Mouse (Mus musculus): ENCODE results near the gene Atxn2l. TPM values are rescaled to one million over a fixed set of nuclear protein-coding genes. Genes with fewer than 3 reads are reported as not detected.

Gene Atxn2l
- polyA plus RNA-seq (2014; fragmentation: Nextera tagmentation; extraction: Ambion mirVana): 44.4 and 50.7 TPM in 2 replicates

DNA sequence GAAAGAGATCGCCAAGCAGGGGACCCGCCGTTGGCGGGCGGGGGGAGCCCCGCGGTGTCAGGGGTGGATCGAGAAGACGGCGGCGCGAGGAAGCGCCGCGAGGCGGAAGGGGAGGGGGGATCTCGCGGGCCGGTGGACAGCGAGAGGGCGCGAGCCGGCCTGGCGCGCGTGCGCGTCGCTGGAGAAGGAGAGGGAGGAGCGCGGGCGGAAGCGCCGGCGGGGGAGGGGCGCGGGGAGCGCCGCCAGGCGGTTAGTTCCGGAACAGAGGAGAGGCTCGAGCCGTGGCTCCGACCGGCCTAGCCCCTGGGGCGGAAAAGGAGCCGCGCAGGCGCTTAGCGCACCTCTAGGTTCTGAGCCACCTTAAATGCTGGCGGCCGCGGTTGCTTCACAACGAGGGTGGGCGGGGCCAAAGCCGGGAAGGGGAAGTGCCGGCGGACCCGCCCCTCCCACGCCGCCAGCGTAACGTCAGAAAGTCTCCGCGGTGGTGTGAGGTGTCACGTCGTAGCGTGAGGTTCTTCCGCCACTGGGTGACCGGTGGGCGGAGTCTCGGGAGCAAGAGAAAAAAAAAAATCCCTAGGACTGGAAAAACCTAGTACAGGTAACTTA is at the start of gene Atxn2l:
TSS of gene Atxn2l (minus strand) at position 165 of the 606 bp plus-strand sequence.
- peak within 1 kb of the TSS; percentile 98 for H3K9ac ChIP-seq (ENCODE audit: low read length)
- peak within 1 kb of the TSS; percentile 99 for H3K27ac ChIP-seq (ENCODE audit: low read depth)
- peak within 1 kb of the TSS; percentile 100 for H3K4me3 ChIP-seq (ENCODE audit: low read depth, low read length)
- WGBS: under 1% methylated on average over 59 of the region's 72 CpGs
- peak within 1 kb of the TSS; percentile 82 for H3K4me2 ChIP-seq (ENCODE audit: low read length)
- H3K4me1 ChIP-seq (replicated peaks; ENCODE audit: control insufficient read depth, insufficient read depth, low read length): peaks cover 8% of the 10 kb centered on the region
- H3K9me3 ChIP-seq (ENCODE audit: control insufficient read depth, low read length): no peaks in the 10 kb centered on the region
- no peaks in the 10 kb centered on the region for H3K27me3 ChIP-seq (replicated peaks; ENCODE audit: control insufficient read depth, insufficient read depth, low read length)
- DNase-seq (ENCODE audit: low spot score) (peak; percentile 99), ATAC-seq (replicated peaks; ENCODE audit: low FRiP score, low TSS enrichment, low read depth) (peak; percentile 90)
- peaks cover 29% of the 10 kb centered on the region for H3K36me3 ChIP-seq (ENCODE audit: control insufficient read depth, insufficient read depth, low read length)

DNA sequence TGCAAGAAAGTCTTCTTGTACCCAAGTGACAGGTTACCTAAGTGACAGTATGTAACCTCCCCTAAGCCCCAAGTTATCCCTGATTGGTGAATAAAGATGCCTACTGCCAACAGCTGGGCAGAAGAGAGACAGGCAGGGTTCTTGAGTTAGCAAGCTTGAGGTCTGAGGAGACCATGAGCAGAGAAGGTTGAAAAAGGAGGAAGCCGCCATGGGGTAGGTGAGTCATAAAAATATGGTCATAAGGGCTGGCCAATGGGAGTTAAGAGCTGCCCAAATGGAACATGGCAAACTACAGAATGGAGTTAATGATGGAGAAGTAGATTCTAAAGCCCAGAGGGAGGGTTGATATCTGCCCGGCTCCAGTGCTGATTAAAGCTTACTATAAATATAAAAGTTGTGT is 42.4 kb upstream of the Atxn2l start:
- Histone ChIP-seq H3K27ac (ENCODE audit: low read depth) (no peak overlapping the region), H3K4me2 (ENCODE audit: low read length) (no peak overlapping the region), H3K9ac (ENCODE audit: low read length) (no peak overlapping the region), H3K9me3 (ENCODE audit: control insufficient read depth, low read length) (no peaks in the 10 kb centered on the region), H3K4me3 (ENCODE audit: low read depth, low read length) (no peak overlapping the region), H3K36me3 (ENCODE audit: control insufficient read depth, insufficient read depth, low read length) (peaks cover 67% of the 10 kb centered on the region), H3K27me3 (replicated peaks; ENCODE audit: control insufficient read depth, insufficient read depth, low read length) (no peaks in the 10 kb centered on the region), H3K4me1 (replicated peaks; ENCODE audit: control insufficient read depth, insufficient read depth, low read length) (no peaks in the 10 kb centered on the region)
- 82% methylated on average over 2 of the region's 2 CpGs for WGBS
- ATAC-seq (replicated peaks; ENCODE audit: low FRiP score, low TSS enrichment, low read depth) (no peak), DNase-seq (ENCODE audit: low spot score) (no peak)

DNA sequence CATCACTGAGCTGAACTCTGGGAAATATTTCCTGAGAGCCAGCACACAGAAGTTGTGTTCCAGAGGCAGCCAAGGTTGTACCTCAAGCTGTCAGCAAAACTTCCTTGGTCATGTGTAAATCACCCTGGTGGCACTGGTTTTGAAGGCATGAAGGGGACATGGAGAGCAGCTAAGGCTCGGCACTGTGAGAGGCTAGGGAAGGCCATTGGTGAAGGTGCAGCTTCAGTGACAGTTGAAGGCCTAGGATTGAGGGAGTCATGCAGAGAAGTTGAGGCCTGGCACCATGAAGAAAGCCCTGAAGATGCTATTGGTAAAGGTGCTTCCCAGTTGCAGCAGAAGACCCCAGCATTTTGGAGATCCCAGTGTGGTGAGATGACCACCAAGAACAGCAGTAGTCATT is 38.4 kb upstream of the Atxn2l start:
- H3K4me2 ChIP-seq (ENCODE audit: low read length): no peak overlapping the region
- H3K36me3 ChIP-seq (ENCODE audit: control insufficient read depth, insufficient read depth, low read length): peaks cover 32% of the 10 kb centered on the region
- no peak overlapping the region for H3K27ac ChIP-seq (ENCODE audit: low read depth)
- no peak for DNase-seq (ENCODE audit: low spot score)
- no peaks in the 10 kb centered on the region for H3K9me3 ChIP-seq (ENCODE audit: control insufficient read depth, low read length)
- no peaks in the 10 kb centered on the region for H3K4me1 ChIP-seq (replicated peaks; ENCODE audit: control insufficient read depth, insufficient read depth, low read length)
- H3K4me3 ChIP-seq (ENCODE audit: low read depth, low read length): no peak overlapping the region
- ATAC-seq (replicated peaks; ENCODE audit: low FRiP score, low TSS enrichment, low read depth): no peak
- peaks cover 3% of the 10 kb centered on the region for H3K27me3 ChIP-seq (replicated peaks; ENCODE audit: control insufficient read depth, insufficient read depth, low read length)
- WGBS: 65% methylated on average over 1 of the region's 1 CpGs
- H3K9ac ChIP-seq (ENCODE audit: low read length): no peak overlapping the region

DNA sequence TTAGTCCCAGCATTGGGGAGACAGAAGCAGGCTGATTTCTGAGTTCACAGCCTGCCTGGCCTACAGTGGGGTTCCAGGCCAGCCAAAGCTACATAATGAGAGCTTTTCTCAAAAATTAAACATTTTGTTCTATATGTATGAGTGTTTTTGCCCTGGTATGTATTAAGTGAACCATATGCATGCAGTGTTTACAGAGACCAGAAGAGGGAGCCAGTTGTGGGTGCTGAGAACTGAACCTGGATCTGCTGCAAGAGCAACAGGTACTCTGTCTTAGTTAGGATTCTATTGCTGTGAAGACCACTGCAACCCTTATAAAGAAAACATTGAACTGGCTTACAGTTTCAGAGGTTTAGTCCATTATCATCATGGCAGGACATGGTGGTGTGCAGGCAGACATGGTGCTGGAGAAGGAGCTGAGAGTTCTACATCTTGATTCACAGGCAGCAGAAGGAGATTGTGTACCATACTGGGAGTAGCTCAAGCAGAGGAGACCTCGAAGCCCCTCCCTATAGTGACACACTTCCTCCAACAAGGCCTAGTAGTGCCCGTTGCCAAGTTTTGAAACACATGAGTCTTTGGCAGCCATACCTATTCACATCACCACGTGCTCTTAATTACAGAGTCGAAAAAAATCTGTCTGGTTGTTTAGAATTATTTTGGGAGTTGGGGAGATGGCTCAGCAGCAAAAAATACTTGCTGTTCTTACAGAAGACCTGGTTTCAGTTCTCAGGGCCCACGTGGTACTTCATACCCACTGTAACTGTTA is 34.8 kb upstream of the Atxn2l start:
- no peak overlapping the region for H3K9ac ChIP-seq (ENCODE audit: low read length)
- H3K36me3 ChIP-seq (ENCODE audit: control insufficient read depth, insufficient read depth, low read length): no peaks in the 10 kb centered on the region
- no peaks in the 10 kb centered on the region for H3K4me1 ChIP-seq (replicated peaks; ENCODE audit: control insufficient read depth, insufficient read depth, low read length)
- no peak overlapping the region for H3K27ac ChIP-seq (ENCODE audit: low read depth)
- no peaks in the 10 kb centered on the region for H3K9me3 ChIP-seq (ENCODE audit: control insufficient read depth, low read length)
- H3K4me2 ChIP-seq (ENCODE audit: low read length): no peak overlapping the region
- no peak for DNase-seq (ENCODE audit: low spot score)
- H3K4me3 ChIP-seq (ENCODE audit: low read depth, low read length): no peak overlapping the region
- ATAC-seq (replicated peaks; ENCODE audit: low FRiP score, low TSS enrichment, low read depth): no peak
- H3K27me3 ChIP-seq (replicated peaks; ENCODE audit: control insufficient read depth, insufficient read depth, low read length): peaks cover 15% of the 10 kb centered on the region
- whole genome bisulfite sequencing: 79% methylated on average over 5 of the region's 5 CpGs

DNA sequence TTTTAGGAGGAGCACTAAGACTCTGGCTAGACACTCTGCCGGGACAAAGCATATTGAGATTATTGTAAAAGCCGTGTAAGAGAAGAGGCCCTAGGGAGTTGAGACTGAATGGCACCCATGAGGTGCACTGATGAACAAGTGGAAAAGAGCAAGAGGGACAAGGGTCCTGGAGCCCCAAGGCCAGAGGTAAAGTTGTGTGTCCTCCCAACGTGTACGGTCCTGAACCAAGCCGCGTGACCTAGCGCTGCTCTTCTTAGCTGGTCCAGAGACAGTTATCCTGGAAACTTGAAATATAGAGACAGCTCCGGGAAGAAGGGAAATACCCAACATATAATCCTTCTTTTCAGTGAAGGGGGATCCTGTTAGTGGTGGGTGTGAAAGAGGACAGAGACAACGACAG is 33.2 kb upstream of the Atxn2l start:
- WGBS: 60% methylated on average over 9 of the region's 9 CpGs
- H3K4me1 ChIP-seq (replicated peaks; ENCODE audit: control insufficient read depth, insufficient read depth, low read length): no peaks in the 10 kb centered on the region
- H3K4me2 ChIP-seq (ENCODE audit: low read length): peak overlapping the region; percentile 80
- H3K27me3 ChIP-seq (replicated peaks; ENCODE audit: control insufficient read depth, insufficient read depth, low read length): peaks cover 15% of the 10 kb centered on the region
- ATAC-seq (replicated peaks; ENCODE audit: low FRiP score, low TSS enrichment, low read depth): no peak
- no peak for DNase-seq (ENCODE audit: low spot score)
- no peak overlapping the region for H3K27ac ChIP-seq (ENCODE audit: low read depth)
- no peaks in the 10 kb centered on the region for H3K36me3 ChIP-seq (ENCODE audit: control insufficient read depth, insufficient read depth, low read length)
- H3K4me3 ChIP-seq (ENCODE audit: low read depth, low read length): peak overlapping the region; percentile 42
- H3K9me3 ChIP-seq (ENCODE audit: control insufficient read depth, low read length): no peaks in the 10 kb centered on the region
- no peak overlapping the region for H3K9ac ChIP-seq (ENCODE audit: low read length)

DNA sequence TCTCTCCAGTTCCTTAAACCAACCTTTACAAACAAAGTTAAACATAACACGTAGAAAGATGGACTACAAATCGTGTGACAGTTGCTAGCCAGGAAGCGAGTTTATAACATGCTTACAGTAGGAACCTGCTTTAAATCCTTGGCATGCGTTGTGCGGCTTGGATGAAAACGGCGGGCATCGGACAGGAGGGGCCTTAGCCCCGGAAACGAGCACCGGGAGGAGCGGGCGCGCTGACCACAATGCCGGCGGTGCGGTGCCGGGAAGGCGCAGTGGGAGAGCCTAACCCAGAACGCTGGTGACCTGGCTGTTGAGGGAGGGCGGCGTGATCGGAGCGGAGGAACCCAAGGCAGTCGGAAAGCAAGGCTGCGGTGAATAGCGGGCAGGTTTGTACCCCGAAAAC is 32.5 kb upstream of the Atxn2l start:
- no peaks in the 10 kb centered on the region for H3K4me1 ChIP-seq (replicated peaks; ENCODE audit: control insufficient read depth, insufficient read depth, low read length)
- H3K27me3 ChIP-seq (replicated peaks; ENCODE audit: control insufficient read depth, insufficient read depth, low read length): peaks cover 15% of the 10 kb centered on the region
- DNase-seq (ENCODE audit: low spot score) (peak; percentile 69), ATAC-seq (replicated peaks; ENCODE audit: low FRiP score, low TSS enrichment, low read depth) (0 out of 2 replicates have a peak, but pooled peaks have one; percentile 40)
- no peaks in the 10 kb centered on the region for H3K36me3 ChIP-seq (ENCODE audit: control insufficient read depth, insufficient read depth, low read length)
- peak overlapping the region; percentile 48 for H3K9ac ChIP-seq (ENCODE audit: low read length)
- no peak overlapping the region for H3K27ac ChIP-seq (ENCODE audit: low read depth)
- WGBS: 1% methylated on average over 28 of the region's 28 CpGs
- H3K4me3 ChIP-seq (ENCODE audit: low read depth, low read length): peak overlapping the region; percentile 42
- peak overlapping the region; percentile 80 for H3K4me2 ChIP-seq (ENCODE audit: low read length)
- H3K9me3 ChIP-seq (ENCODE audit: control insufficient read depth, low read length): no peaks in the 10 kb centered on the region

DNA sequence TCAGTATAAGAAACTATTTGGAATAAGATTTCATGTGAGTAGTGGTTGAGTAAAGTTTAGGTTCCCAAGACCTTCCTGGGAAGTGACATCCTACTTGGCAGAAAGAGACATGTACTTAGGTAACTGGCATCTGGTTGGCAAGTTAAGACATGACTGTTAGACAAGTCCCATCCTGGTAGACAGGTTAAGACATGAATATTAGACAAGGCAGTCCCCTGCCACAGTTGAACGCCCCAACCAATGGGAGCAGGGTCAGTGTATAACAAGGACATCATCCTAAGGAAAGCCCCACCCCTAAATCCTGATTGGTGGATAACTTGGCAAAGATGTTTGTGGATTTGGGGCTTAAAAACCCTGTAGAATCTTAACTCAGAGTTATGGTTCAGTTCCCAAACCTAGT is 30.2 kb upstream of the Atxn2l start:
- H3K27ac ChIP-seq (ENCODE audit: low read depth): no peak overlapping the region

DNA sequence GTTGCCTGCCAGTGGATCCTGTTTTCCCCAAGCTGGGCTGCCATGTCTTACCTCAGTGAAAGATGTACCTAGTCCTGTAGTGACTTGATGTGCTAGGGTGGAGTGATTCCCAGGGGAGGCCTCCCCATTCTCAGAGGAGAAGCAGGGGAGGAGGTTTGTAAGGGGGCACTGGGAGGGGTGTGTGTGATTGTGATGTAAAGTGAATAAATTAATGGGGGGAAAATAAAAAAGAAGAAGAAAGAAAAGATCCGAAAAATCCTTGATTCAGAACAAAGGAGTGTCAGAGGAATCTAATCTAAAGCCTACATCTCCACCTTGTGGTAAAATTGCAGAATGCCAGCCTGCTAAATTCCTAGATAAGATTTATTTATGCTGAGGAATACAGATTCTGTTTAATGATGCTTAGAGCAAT is 24.9 kb upstream of the Atxn2l start:
- 0 out of 2 replicates have a peak, but pooled peaks have one; percentile 43 for ATAC-seq (replicated peaks; ENCODE audit: low FRiP score, low TSS enrichment, low read depth)
- Histone ChIP-seq H3K9ac (ENCODE audit: low read length) (peak overlapping the region; percentile 34), H3K4me1 (replicated peaks; ENCODE audit: control insufficient read depth, insufficient read depth, low read length) (no peaks in the 10 kb centered on the region), H3K4me3 (ENCODE audit: low read depth, low read length) (no peak overlapping the region), H3K27me3 (replicated peaks; ENCODE audit: control insufficient read depth, insufficient read depth, low read length) (no peaks in the 10 kb centered on the region), H3K4me2 (ENCODE audit: low read length) (no peak overlapping the region), H3K36me3 (ENCODE audit: control insufficient read depth, insufficient read depth, low read length) (no peaks in the 10 kb centered on the region), H3K9me3 (ENCODE audit: control insufficient read depth, low read length) (no peaks in the 10 kb centered on the region), H3K27ac (ENCODE audit: low read depth) (no peak overlapping the region)
- 8% methylated on average over 1 of the region's 1 CpGs for WGBS
- DNase-seq (ENCODE audit: low spot score): peak; percentile 72

More for the DNA sequence above, 30.2 kb upstream of the Atxn2l start:
- Histone ChIP-seq H3K9me3 (ENCODE audit: control insufficient read depth, low read length) (no peaks in the 10 kb centered on the region), H3K4me1 (replicated peaks; ENCODE audit: control insufficient read depth, insufficient read depth, low read length) (no peaks in the 10 kb centered on the region), H3K27me3 (replicated peaks; ENCODE audit: control insufficient read depth, insufficient read depth, low read length) (peaks cover 15% of the 10 kb centered on the region), H3K4me3 (ENCODE audit: low read depth, low read length) (no peak overlapping the region), H3K9ac (ENCODE audit: low read length) (no peak overlapping the region), H3K4me2 (ENCODE audit: low read length) (no peak overlapping the region), H3K36me3 (ENCODE audit: control insufficient read depth, insufficient read depth, low read length) (no peaks in the 10 kb centered on the region)
- DNase-seq (ENCODE audit: low spot score) (no peak), ATAC-seq (replicated peaks; ENCODE audit: low FRiP score, low TSS enrichment, low read depth) (no peak)
- WGBS: 79% methylated on average over 1 of the region's 1 CpGs

Measured in intestine, embryonic 14.5 days (tissue).